Mouse (Mus musculus) brain, embryonic 14.5 days (tissue): ENCODE data around the gene Astn2.

Source experiments
- CTCF ChIP-seq: fragments of 200-500 bp; IDR thresholded peaks from 2 replicates; pipeline ENCODE4 v1.5.1; 2012; ENCODE audit warnings: inconsistent platforms, mild to moderate bottlenecking, moderate library complexity, borderline replicate concordance; ENCODE audit not compliant: insufficient read depth, insufficient read length; ENCODE audit errors: extremely low read depth
- POLR2A ChIP-seq: fragments of 200-500 bp; IDR thresholded peaks from 2 replicates; pipeline ENCODE4 v1.6.1; 2012; ENCODE audit warnings: mild to moderate bottlenecking, inconsistent platforms, borderline replicate concordance; ENCODE audit not compliant: poor library complexity, insufficient read depth, insufficient read length, severe bottlenecking; ENCODE audit errors: extremely low read depth

GRCm38 (mm10) chr4:65496463-65496834, 908.0 kb downstream of the Astn2 start:
- TF ChIP-seq CTCF (peak; percentile 86), POLR2A (no peak)
